In genomic region chr7:64276921-64277320, GRCm38 (mm10) we compare ENCODE assay signal across 20 mouse cellular contexts. TPM values are rescaled to one million over a fixed set of nuclear protein-coding genes. Genes with fewer than 3 reads are reported as not detected.
DNase-seq lines count a peak whose midpoint lies in the region; ATAC-seq and TF ChIP-seq lines count a peak whose summit lies in the region.
"Had no signal": no experiment of that assay in that cellular context is flagged by ENCODE, and none has a peak within 500 bp of the region (broad histone marks: within the 10 kb centered on the region; RNA-seq: fewer than 3 reads in every experiment).

No protein-coding gene starts in this region.

- intact Hi-C loops in gastrocnemius, postnatal 14 days (cut with DNase I; ENCODE audit: low total_unique reads) = no loop called here

- DNase-seq in gastrocnemius, postnatal 14 days = peak; percentile 12
- no peak for DNase-seq in gastrocnemius, postnatal 4 days (ENCODE audit: low spot score in 2 of 2)
- DNase-seq in 3T3-L1 (ENCODE audit: low read depth, low spot score) (peak; percentile 92), MN1 (ENCODE audit: low spot score) (no peak)
- peak; percentile 92 for DNase-seq in Muller cell, postnatal 12 days (ENCODE audit: inconsistent ontology term)
- DNase-seq in spleen, postnatal 10 days (ENCODE audit: low spot score in 2 of 2) = no peak
- DNase-seq: cerebellum, adult 9-10 months; heart, postnatal 4 days; kidney, adult 11 months; kidney, postnatal 14 days; layer of hippocampus, adult 9-11 months had no signal

- TF ChIP-seq POLR2A in bone marrow macrophage, adult 2 months (IDR thresholded peaks at IDR 0.05; ENCODE audit: borderline replicate concordance, low read depth, low read length) = no peak

- ATAC-seq in megakaryocyte progenitor cell, adult 5-6 weeks (replicated peaks; ENCODE audit: poor library complexity) = no peak
- ATAC-seq: forebrain, embryonic 16.5 days; hindbrain, embryonic 16.5 days; midbrain, embryonic 16.5 days had no signal

- no peak overlapping the region for H3K4me3 ChIP-seq in bone marrow macrophage, adult 2 months (ENCODE audit: insufficient read depth, low read length)
- H3K4me3 ChIP-seq: heart, embryonic 13.5 days; limb, embryonic 13.5 days; megakaryocyte, embryonic 14.5 days had no signal

- H3K4me1 ChIP-seq in bone marrow macrophage, adult 2 months (ENCODE audit: control insufficient read depth, insufficient read depth, low read length) = peaks cover 47% of the 10 kb centered on the region
- H3K4me1 ChIP-seq: heart, embryonic 13.5 days; limb, embryonic 13.5 days had no signal

- no peak for TF ChIP-seq CTCF in bone marrow macrophage, adult 2 months (IDR thresholded peaks at IDR 0.05; ENCODE audit: low read depth, low read length)

- peak overlapping the region; percentile 55 for H3K27ac ChIP-seq in bone marrow macrophage, adult 2 months (ENCODE audit: insufficient read depth, low read depth, low read length)
- H3K27ac ChIP-seq: heart, embryonic 13.5 days; limb, embryonic 13.5 days; liver, embryonic 14.5 days had no signal

RNA-seq across cellular contexts. Expression of gene Mtmr10, which starts 10.5 kb away (rescaled TPM):
- 10 to 100 TPM; 11.0 to 12.5 TPM for total RNA-seq in gastrocnemius, postnatal 14 days (2021)
- total RNA-seq in gastrocnemius, postnatal 4 days (2021) = 10 to 100 TPM; 17.4 to 18.5 TPM
- 17.0 and 24.4 TPM in 2 replicates for polyA plus RNA-seq in bone marrow macrophage, adult 2 months (2012; ENCODE audit: insufficient read depth, insufficient read length, missing spikeins)
- total RNA-seq in megakaryocyte progenitor cell, adult 5-6 weeks (2015) = 4.5 and 5.8 TPM in 2 replicates
- total RNA-seq in megakaryocyte progenitor cell, adult 5-6 weeks (2017) = 2.1 and 4.1 TPM in 2 replicates

Comparison
In these comparisons a context has a peak if more than half of its experiments do, and no peak if none do; other contexts are left out.
1. DNase-seq: peak in gastrocnemius, postnatal 14 days (single experiment), 3T3-L1 (single experiment) and Muller cell, postnatal 12 days (single experiment); none in gastrocnemius, postnatal 4 days (0 of 2), spleen, postnatal 10 days (0 of 2) and MN1 (single experiment).